Mouse (Mus musculus): ENCODE data around the gene Zfp941.
"Not testable (repeated sequence)": the region's sequence is repeated elsewhere in the genome, so short reads cannot be mapped to it uniquely, and the experiment has no call there.

The Zfp941 gene

DNA sequence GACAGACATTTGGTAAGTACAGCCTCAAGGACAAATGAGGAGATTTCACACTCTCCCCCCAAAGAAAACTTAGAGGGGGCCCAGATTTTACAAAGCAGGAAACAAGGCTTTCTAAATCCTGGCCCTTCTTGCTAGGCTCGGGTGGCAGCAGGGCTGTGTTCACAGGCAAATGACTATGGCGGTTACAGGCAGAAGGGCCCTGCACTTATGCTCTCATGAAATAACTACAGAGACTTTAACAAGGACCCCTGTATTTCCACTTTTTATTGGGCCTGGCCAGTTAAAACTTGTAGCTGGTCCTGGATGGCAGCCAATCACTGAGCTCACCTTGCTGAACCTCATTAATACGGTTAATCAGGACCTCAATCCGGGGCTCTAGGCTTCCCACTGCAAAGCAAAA is 41.4 kb downstream of the Zfp941 start:
- DNase-seq (ENCODE audit: low read depth, low spot score): peak; percentile 20

DNA sequence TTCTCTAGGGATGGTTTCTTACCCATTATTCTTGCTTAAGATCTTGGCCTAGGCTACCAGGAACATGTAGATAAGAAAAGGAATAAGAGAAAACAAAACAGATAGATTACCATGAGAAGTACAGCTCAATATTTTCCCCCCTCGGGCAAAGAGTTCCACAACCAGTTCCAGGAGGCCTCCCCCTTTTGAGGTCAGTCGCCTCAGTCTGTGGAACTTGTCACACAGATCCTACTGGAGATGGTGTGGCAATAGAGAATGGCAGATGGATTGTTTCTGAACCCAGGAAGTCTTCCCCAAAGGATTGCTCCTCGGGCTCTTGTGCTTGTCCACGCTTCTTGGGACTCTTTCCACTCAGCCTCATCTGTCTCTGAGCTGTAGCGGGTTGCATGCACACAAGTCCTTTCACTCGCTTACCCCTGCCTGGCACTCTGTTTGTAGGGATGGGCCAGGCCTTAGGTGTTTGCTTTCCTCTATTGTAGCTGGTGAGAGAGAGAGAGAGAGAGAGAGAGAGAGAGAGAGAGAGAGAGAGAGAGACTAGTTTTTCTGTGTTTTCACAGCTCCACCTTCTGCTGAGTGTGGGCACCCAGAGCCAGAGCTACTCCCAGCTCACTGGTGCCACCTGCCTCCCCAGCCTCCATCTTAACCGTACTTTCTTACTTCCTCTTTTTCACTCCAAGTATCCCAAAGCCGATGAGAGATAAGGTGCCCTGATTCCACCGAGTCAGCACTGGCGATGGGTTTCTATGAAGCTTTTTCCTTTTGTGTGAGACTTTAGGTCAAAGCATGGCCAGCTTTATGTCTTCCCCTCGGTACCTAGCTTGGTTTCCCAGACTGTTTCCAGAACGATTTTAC is 55.9 kb downstream of the Zfp941 start:
- no peak for DNase-seq (ENCODE audit: low read depth, low spot score)

DNA sequence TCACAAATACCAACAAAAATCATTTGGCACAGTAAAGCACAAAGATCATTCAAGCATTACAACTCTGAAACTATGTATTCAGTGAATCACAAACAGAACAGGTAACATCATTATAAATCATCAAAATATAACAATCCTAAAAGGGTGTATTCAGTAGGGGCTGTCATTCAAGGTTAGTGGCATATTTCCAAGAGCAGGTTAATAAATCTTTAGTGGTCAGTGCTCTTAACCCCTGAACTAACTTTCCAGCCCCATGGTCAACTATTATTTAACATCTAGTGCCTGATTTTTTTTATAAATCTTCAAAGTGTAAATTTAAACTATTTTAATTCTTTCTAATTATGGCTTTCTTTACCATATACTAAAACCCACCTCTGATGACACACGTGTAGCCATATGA is 56.6 kb downstream of the Zfp941 start:
- not testable (repeated sequence) for DNase-seq (ENCODE audit: low read depth, low spot score)

DNA sequence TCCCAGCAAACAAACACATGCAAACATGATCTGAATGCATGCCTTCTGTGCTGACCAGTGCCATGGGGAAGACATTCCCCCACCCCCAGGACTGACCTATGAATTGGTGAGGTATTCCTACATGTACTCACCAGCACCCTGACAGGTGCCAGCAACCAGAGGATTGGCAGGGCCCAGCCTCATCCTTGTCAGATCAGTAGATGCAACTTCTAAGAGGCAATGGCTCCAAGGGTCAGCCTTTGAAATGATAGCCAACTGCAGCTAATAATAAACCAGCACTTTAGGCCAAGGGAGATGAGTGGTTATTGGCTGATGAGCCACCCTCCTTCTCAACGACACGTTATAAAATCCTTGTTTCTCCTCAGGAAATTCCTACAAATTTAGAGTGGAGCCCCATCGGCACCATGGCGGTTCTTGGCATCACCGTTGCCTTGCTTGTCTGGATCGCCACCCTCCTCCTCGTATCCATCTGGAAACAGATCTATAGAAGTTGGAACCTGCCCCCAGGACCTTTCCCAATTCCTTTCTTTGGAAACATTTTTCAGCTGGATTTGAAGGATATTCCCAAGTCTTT is 58.4 kb downstream of the Zfp941 start, which contains the start of gene Cyp2e1:
TSS of gene Cyp2e1 (plus strand) at position 293 of the 574 bp plus-strand sequence.
- DNase-seq (ENCODE audit: low read depth, low spot score): no peak

DNA sequence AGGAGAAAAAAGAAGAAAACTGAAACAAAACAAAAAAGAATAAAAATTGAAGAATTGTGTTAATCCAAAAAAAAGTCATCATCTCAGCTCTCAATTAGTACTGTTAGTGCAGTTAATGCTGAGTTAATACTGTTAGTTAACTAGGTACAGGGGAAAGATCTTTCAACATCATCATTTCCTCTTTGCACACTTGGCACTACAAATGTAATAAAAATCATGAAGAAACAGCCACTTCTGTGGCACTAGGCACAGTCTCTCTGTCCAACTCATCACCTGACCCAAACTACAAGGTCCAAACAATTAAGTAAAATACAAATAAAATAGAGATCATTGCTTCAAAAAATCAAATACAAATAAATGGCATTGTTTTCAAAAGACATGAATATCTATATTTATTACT is 61.3 kb downstream of the Zfp941 start:
- DNase-seq (ENCODE audit: low read depth, low spot score): no peak
